Comparison of ENCODE assay signal across 7 mouse cellular contexts in genomic region chr8:119777765-119778164, GRCm38 (mm10). TPM values are rescaled to one million over a fixed set of nuclear protein-coding genes. Genes with fewer than 3 reads are reported as not detected.
DNase-seq lines count a peak whose midpoint lies in the region; ATAC-seq and TF ChIP-seq lines count a peak whose summit lies in the region.

No protein-coding gene starts in this region.

- peaks cover 21% of the 10 kb centered on the region for H3K4me1 ChIP-seq in forebrain, embryonic 15.5 days
- peaks cover 27% of the 10 kb centered on the region for H3K4me1 ChIP-seq in liver, embryonic 15.5 days (replicated peaks)
- H3K4me1 ChIP-seq in small intestine, adult 2 months (ENCODE audit: control insufficient read depth, insufficient read depth, insufficient read length, low read length): peaks cover 20% of the 10 kb centered on the region

- TF ChIP-seq POLR2A in small intestine, adult 2 months (IDR thresholded peaks at IDR 0.05; ENCODE audit: low read depth, low read length): no peak

- H3K4me2 ChIP-seq in forebrain, embryonic 15.5 days (replicated peaks): peak overlapping the region; percentile 79
- peak overlapping the region; percentile 91 for H3K4me2 ChIP-seq in liver, embryonic 15.5 days

- peak overlapping the region; percentile 80 for H3K4me3 ChIP-seq in forebrain, embryonic 15.5 days
- H3K4me3 ChIP-seq in liver, embryonic 15.5 days (replicated peaks): peak overlapping the region; percentile 66
- peak overlapping the region; percentile 72 for H3K4me3 ChIP-seq in small intestine, adult 2 months (ENCODE audit: low read depth, low read length)

- H3K27ac ChIP-seq in forebrain, embryonic 15.5 days (replicated peaks): peak overlapping the region; percentile 69
- H3K27ac ChIP-seq in liver, embryonic 15.5 days (replicated peaks): peak overlapping the region; percentile 49
- H3K27ac ChIP-seq in small intestine, adult 2 months (ENCODE audit: insufficient read depth, low read depth, low read length): peak overlapping the region; percentile 53

- TF ChIP-seq CTCF in small intestine, adult 2 months (IDR thresholded peaks at IDR 0.05; ENCODE audit: extremely low read depth, insufficient read length, insufficient replicate concordance, low read depth, low read length): no peak

- DNase-seq in layer of hippocampus, postnatal 10 days (ENCODE audit: low spot score in 2 of 2): peak; percentile 47 to 63
- DNase-seq in layer of hippocampus, postnatal 14 days (ENCODE audit: low spot score in 2 of 2): no peak
- peak; percentile 77 for DNase-seq in cerebellum, adult 9-11 months
- DNase-seq in thymus, adult 18-20 months: no peak

- ATAC-seq in forebrain, embryonic 15.5 days (replicated peaks): no peak
- ATAC-seq in liver, embryonic 15.5 days (ENCODE audit: insufficient read depth): peak; percentile 17

- peaks cover 5% of the 10 kb centered on the region; the same call in 1 of the 2 replicates for H3K36me3 ChIP-seq in forebrain, embryonic 15.5 days
- H3K36me3 ChIP-seq in liver, embryonic 15.5 days (replicated peaks): no peaks in the 10 kb centered on the region
- H3K36me3 ChIP-seq in small intestine, adult 2 months (ENCODE audit: control insufficient read depth, insufficient read depth, low read length): no peaks in the 10 kb centered on the region

- WGBS in forebrain, embryonic 15.5 days: 21% methylated on average over 7 of the region's 7 CpGs
- 24% methylated on average over 7 of the region's 7 CpGs for WGBS in liver, embryonic 15.5 days (ENCODE audit: insufficient replicate concordance)
- 4% methylated on average over 7 of the region's 7 CpGs for WGBS in small intestine, adult 2 months

- H3K27me3 ChIP-seq in forebrain, embryonic 15.5 days: no peaks in the 10 kb centered on the region
- H3K27me3 ChIP-seq in liver, embryonic 15.5 days: 0 out of 2 replicates have a peak, but pooled peaks cover 5% of the 10 kb centered on the region
- H3K27me3 ChIP-seq in small intestine, adult 2 months (ENCODE audit: control insufficient read depth, insufficient read depth, low read length): no peaks in the 10 kb centered on the region

- peak overlapping the region; percentile 80 for H3K9ac ChIP-seq in forebrain, embryonic 15.5 days (replicated peaks)
- H3K9ac ChIP-seq in liver, embryonic 15.5 days: peak overlapping the region; percentile 68

- H3K9me3 ChIP-seq in forebrain, embryonic 15.5 days: no peaks in the 10 kb centered on the region
- no peaks in the 10 kb centered on the region for H3K9me3 ChIP-seq in liver, embryonic 15.5 days (replicated peaks)

RNA-seq across cellular contexts. Expression of gene Tldc1, which starts 0.5 kb away (rescaled TPM):
- 10 to 100 TPM; 16.3 to 18.3 TPM for total RNA-seq in layer of hippocampus, postnatal 10 days (2021)
- 10 to 100 TPM; 16.2 to 19.5 TPM for total RNA-seq in layer of hippocampus, postnatal 14 days (2021)
- polyA plus RNA-seq in forebrain, embryonic 15.5 days (2015; fragmentation: Nextera tagmentation; extraction: Ambion mirVana): 14.5 and 14.9 TPM in 2 replicates
- 4.1 and 4.6 TPM in 2 replicates for polyA plus RNA-seq in liver, embryonic 15.5 days (2015; fragmentation: Nextera tagmentation; extraction: Ambion mirVana)
- 4.6 and 7.4 TPM in 2 replicates for polyA plus RNA-seq in small intestine, adult 2 months (2012; rRNA removed)

Comparison
In these comparisons a context has a peak if more than half of its experiments do, and no peak if none do; other contexts are left out.
1. DNase-seq: peak in layer of hippocampus, postnatal 10 days (2 of 2) and cerebellum, adult 9-11 months (single experiment); none in layer of hippocampus, postnatal 14 days (0 of 2) and thymus, adult 18-20 months (0 of 2).
2. Peak in every context shown above with its lines, with median percentiles within 50 percentile points of each other: H3K27ac ChIP-seq and H3K4me3 ChIP-seq.